Mouse (Mus musculus): Measurements from ENCODE around the gene Flt3l.

DNA sequence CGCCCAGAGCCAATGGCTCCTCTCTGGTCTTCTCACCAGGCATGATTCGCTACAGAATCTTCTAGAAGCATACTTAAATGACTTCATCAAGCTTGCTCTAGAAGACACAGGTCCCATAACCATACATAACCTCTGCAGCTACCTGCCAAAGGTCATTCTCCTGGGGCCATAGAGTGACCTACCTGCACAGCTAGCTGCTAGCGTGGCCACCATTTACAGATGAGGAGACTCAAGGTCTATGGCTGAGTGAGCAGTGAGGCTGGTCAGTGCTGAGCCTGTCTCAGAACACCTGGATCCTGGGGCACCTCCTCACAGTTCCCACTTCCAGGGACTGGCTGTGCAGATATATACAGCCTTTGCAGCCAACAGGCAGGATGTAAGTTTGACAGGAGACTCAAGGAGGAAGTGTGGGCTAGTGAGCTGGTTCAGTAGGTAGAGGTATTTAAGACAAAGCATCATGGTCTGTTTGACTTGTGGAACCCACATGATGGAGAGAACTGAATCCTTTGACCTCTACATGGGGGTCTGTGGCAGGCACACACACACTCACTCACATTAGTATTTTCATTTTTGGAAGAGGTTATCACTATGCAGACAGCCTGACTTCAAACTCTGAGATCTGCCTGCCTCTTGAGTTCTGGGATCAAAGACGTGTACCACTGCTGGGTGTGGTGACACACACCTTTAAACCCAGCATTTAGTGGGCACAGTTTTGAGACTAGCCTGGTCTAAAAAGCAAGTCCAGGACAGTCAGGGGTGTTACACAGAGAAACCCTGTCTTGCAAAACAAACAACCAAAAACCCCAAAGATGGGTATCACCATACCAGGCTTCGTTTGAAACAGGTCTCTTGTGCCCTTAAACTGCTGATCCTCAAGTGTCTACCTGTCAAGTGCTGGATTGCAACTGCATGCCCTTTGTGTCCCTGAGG is 16.2 kb downstream of the Flt3l start:
- TF ChIP-seq POLR2A (IDR thresholded peaks at IDR 0.05; ENCODE audit: low read depth, low read length) = no peak
- TF ChIP-seq CTCF (IDR thresholded peaks at IDR 0.05; ENCODE audit: extremely low read depth, insufficient read length, insufficient replicate concordance, low read depth, low read length) = no peak
